In genomic region chr14:105259035-105259880, GRCm38 (mm10) we compare ENCODE assay signal across 8 mouse cellular contexts. TPM values are rescaled to one million over a fixed set of nuclear protein-coding genes. Genes with fewer than 3 reads are reported as not detected.
A peak's percentile ranks its signal among the peaks of the same experiment; 100 is the strongest.
DNase-seq lines count a peak whose midpoint lies in the region; ATAC-seq and TF ChIP-seq lines count a peak whose summit lies in the region.

No protein-coding gene starts in this region.

- H3K9ac ChIP-seq in hindbrain, embryonic 12.5 days = peak overlapping the region; percentile 90

- no peak; the same call in 1 of the 2 replicates for TF ChIP-seq CTCF in brain, embryonic 14.5 days (IDR thresholded peaks at IDR 0.05; ENCODE audit: borderline replicate concordance, extremely low read depth, insufficient read depth, insufficient read length)
- TF ChIP-seq CTCF in embryonic fibroblast, embryonic 13.5 days (IDR thresholded peaks at IDR 0.05; ENCODE audit: borderline replicate concordance, insufficient read depth, low read length) = no peak

- no peaks in the 10 kb centered on the region for H3K9me3 ChIP-seq in erythroblast, embryonic 14.5 days (ENCODE audit: control insufficient read depth, low read length)
- no peaks in the 10 kb centered on the region for H3K9me3 ChIP-seq in hindbrain, embryonic 12.5 days (replicated peaks)
- H3K9me3 ChIP-seq in limb, embryonic 10.5 days (replicated peaks) = no peaks in the 10 kb centered on the region
- no peaks in the 10 kb centered on the region for H3K9me3 ChIP-seq in midbrain, embryonic 10.5 days (replicated peaks)

- H3K4me1 ChIP-seq in erythroblast, embryonic 14.5 days (ENCODE audit: control insufficient read depth) = peaks cover 12% of the 10 kb centered on the region
- H3K4me1 ChIP-seq in embryonic fibroblast, embryonic 13.5 days (ENCODE audit: control insufficient read depth, insufficient read depth, low read length) = 0 out of 2 replicates have a peak, but pooled peaks cover 3% of the 10 kb centered on the region
- peaks cover 7% of the 10 kb centered on the region for H3K4me1 ChIP-seq in hindbrain, embryonic 12.5 days
- peaks cover 4% of the 10 kb centered on the region for H3K4me1 ChIP-seq in limb, embryonic 10.5 days
- peaks cover 20% of the 10 kb centered on the region for H3K4me1 ChIP-seq in midbrain, embryonic 10.5 days

- H3K4me2 ChIP-seq in hindbrain, embryonic 12.5 days (replicated peaks) = peak overlapping the region; percentile 64

- no peaks in the 10 kb centered on the region for H3K36me3 ChIP-seq in erythroblast, embryonic 14.5 days (ENCODE audit: control insufficient read depth)
- H3K36me3 ChIP-seq in hindbrain, embryonic 12.5 days = no peaks in the 10 kb centered on the region
- H3K36me3 ChIP-seq in limb, embryonic 10.5 days = no peaks in the 10 kb centered on the region
- no peaks in the 10 kb centered on the region for H3K36me3 ChIP-seq in midbrain, embryonic 10.5 days

- TF ChIP-seq POLR2A in brain, embryonic 14.5 days (IDR thresholded peaks at IDR 0.05; ENCODE audit: borderline replicate concordance, extremely low read depth, insufficient read depth, insufficient read length, poor library complexity, severe bottlenecking) = no peak
- TF ChIP-seq POLR2A in embryonic fibroblast, embryonic 13.5 days (IDR thresholded peaks at IDR 0.05; ENCODE audit: low read depth, low read length) = no peak

- no peak for ATAC-seq in erythroblast, adult 5-6 weeks (replicated peaks; ENCODE audit: low FRiP score, poor library complexity, severe bottlenecking)
- ATAC-seq in hindbrain, embryonic 12.5 days (ENCODE audit: low FRiP score) = peak; percentile 80

- H3K27me3 ChIP-seq in erythroblast, embryonic 14.5 days (ENCODE audit: control insufficient read depth) = peaks cover 10% of the 10 kb centered on the region
- no peaks in the 10 kb centered on the region for H3K27me3 ChIP-seq in hindbrain, embryonic 12.5 days
- H3K27me3 ChIP-seq in limb, embryonic 10.5 days (ENCODE audit: low read depth, poor library complexity, severe bottlenecking) = no peaks in the 10 kb centered on the region
- H3K27me3 ChIP-seq in midbrain, embryonic 10.5 days (ENCODE audit: low read depth, poor library complexity, severe bottlenecking) = no peaks in the 10 kb centered on the region

- H3K27ac ChIP-seq in embryonic fibroblast, embryonic 13.5 days (ENCODE audit: insufficient read depth, low read length) = no peak overlapping the region
- H3K27ac ChIP-seq in hindbrain, embryonic 12.5 days = peak overlapping the region; percentile 95
- peak overlapping the region; percentile 96 for H3K27ac ChIP-seq in limb, embryonic 10.5 days
- H3K27ac ChIP-seq in midbrain, embryonic 10.5 days (replicated peaks) = peak overlapping the region; percentile 94

- WGBS in hindbrain, embryonic 12.5 days = 15% methylated on average over 22 of the region's 34 CpGs
- WGBS in limb, embryonic 10.5 days = 11% methylated on average over 34 of the region's 34 CpGs
- WGBS in midbrain, embryonic 10.5 days = 14% methylated on average over 25 of the region's 34 CpGs

- H3K4me3 ChIP-seq in erythroblast, embryonic 14.5 days (replicated peaks) = peak overlapping the region; percentile 90
- H3K4me3 ChIP-seq in embryonic fibroblast, embryonic 13.5 days (ENCODE audit: insufficient read depth, low read length) = peak overlapping the region; percentile 74
- peak overlapping the region; percentile 80 for H3K4me3 ChIP-seq in hindbrain, embryonic 12.5 days
- H3K4me3 ChIP-seq in limb, embryonic 10.5 days = peak overlapping the region; percentile 82
- H3K4me3 ChIP-seq in midbrain, embryonic 10.5 days = peak overlapping the region; percentile 85

- DNase-seq in brain, embryonic 14.5 days (ENCODE audit: low read depth) = peak; percentile 61
- DNase-seq in limb, embryonic 10.5 days (ENCODE audit: low spot score) = no peak
- no peak for DNase-seq in midbrain, embryonic 10.5 days (ENCODE audit: low spot score)
- DNase-seq in spleen, postnatal 36 days (ENCODE audit: low spot score in 2 of 2) = peak; percentile 38 to 54

RNA-seq across cellular contexts. Expression of gene Ndfip2, which starts 0.9 kb away (rescaled TPM):
- polyA plus RNA-seq in erythroblast, embryonic 14.5 days (2012) = 0.31 and 0.52 TPM in 2 replicates
- 3.8 and 4.0 TPM in 2 replicates for total RNA-seq in erythroblast, adult 5-6 weeks (2015; ENCODE audit: low replicate concordance)
- 1.5 and 5.4 TPM in 2 replicates for total RNA-seq in erythroblast, adult 5-6 weeks (2017; ENCODE audit: low replicate concordance)
- polyA plus RNA-seq in brain, embryonic 14.5 days (2012; rRNA removed) = 81.2 and 90.7 TPM in 2 replicates
- polyA plus RNA-seq in embryonic fibroblast, embryonic 13.5 days (2011; ENCODE audit: insufficient read length, low read depth, missing spikeins) = 44.0 and 45.3 TPM in 2 replicates
- 83.0 and 83.3 TPM in 2 replicates for polyA plus RNA-seq in hindbrain, embryonic 12.5 days (2016; fragmentation: Nextera tagmentation; extraction: Ambion mirVana)
- 37.0 and 45.0 TPM in 2 replicates for polyA plus RNA-seq in limb, embryonic 10.5 days (2016; fragmentation: Nextera tagmentation; extraction: Ambion mirVana)
- 45.0 and 55.5 TPM in 2 replicates for polyA plus RNA-seq in midbrain, embryonic 10.5 days (2016; fragmentation: Nextera tagmentation; extraction: Ambion mirVana)

Comparison
In these comparisons a context has a peak if more than half of its experiments do, and no peak if none do; other contexts are left out.
1. DNase-seq: peak in brain, embryonic 14.5 days (single experiment) and spleen, postnatal 36 days (2 of 2); none in limb, embryonic 10.5 days (single experiment) and midbrain, embryonic 10.5 days (single experiment).
2. RNA of gene Ndfip2, which starts 0.9 kb away (polyA plus RNA-seq): 83.0 to 83.3 TPM in hindbrain, embryonic 12.5 days, 81.2 to 90.7 TPM in brain, embryonic 14.5 days, 45.0 to 55.5 TPM in midbrain, embryonic 10.5 days, 37.0 to 45.0 TPM in limb, embryonic 10.5 days and 44.0 to 45.3 TPM in embryonic fibroblast, embryonic 13.5 days; 0.31 to 0.52 TPM in erythroblast, embryonic 14.5 days; every median in the first group is over 10 times any median in the second.
3. Peak in every context shown above with its lines, with median percentiles within 50 percentile points of each other: H3K4me3 ChIP-seq.